In the genomic region with DNA sequence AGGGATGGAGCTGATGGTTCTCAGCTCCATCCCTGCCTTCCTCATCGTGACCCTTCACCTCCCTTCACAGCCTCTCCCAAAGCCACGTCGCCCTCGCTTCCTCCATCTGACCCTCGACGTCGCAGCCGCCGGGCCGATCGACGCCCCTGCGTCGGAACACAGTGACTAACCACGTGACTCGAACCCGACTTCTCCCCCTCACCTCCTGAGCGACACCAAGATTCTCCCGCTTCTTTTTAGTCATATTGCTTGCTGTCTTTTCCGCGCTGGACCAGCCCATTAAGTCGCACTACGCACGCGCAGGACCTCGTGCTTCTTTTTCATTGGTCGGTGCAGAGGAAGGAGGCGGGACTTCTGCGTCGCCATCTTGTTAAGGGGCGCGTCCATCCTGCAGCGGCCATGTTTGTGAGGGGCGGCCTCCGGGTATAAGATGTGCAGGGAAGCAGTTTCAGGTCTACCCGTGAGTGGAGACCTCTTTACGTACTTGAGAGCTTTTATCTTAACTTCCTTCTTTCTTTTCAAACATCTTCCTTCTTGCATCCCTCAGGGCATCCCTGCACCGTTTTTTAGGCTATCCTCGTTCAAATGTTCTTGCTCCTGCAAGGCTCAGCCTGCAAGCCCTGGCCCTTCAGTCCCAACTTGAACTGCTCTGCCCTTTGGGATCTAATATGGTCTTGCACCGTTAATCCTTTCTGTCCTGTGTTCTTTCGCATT, we compare ENCODE assay signal across 8 mouse cellular contexts. TPM values are rescaled to one million over a fixed set of nuclear protein-coding genes. Genes with fewer than 3 reads are reported as not detected.
DNase-seq lines count a peak whose midpoint lies in the region; ATAC-seq lines count a peak whose summit lies in the region.

A gene (minus strand): TSS at position 313 of the 714 bp plus-strand sequence.

- WGBS in heart, embryonic 14.5 days = 5% methylated on average over 41 of the region's 41 CpGs
- 5% methylated on average over 41 of the region's 41 CpGs for WGBS in liver, embryonic 13.5 days (ENCODE audit: insufficient replicate concordance)
- 5% methylated on average over 41 of the region's 41 CpGs for WGBS in stomach, embryonic 16.5 days

- H3K9me3 ChIP-seq in heart, embryonic 14.5 days (ENCODE audit: control insufficient read depth, low read length) = no peaks in the 10 kb centered on the region
- H3K9me3 ChIP-seq in liver, embryonic 13.5 days (replicated peaks) = no peaks in the 10 kb centered on the region
- H3K9me3 ChIP-seq in stomach, embryonic 16.5 days (replicated peaks; ENCODE audit: control insufficient read depth, low read length) = no peaks in the 10 kb centered on the region

- H3K4me3 ChIP-seq in heart, embryonic 14.5 days (ENCODE audit: control insufficient read depth in 1 of 2, insufficient read depth in 1 of 2, low read depth in 1 of 2, low read length in 2 of 2) = peak within 1 kb of the TSS; percentile 55 to 68
- peak within 1 kb of the TSS; percentile 73 for H3K4me3 ChIP-seq in liver, embryonic 13.5 days (replicated peaks)
- H3K4me3 ChIP-seq in stomach, embryonic 16.5 days (replicated peaks; ENCODE audit: low read length) = peak within 1 kb of the TSS; percentile 61

- peak within 1 kb of the TSS; percentile 74 for H3K9ac ChIP-seq in heart, embryonic 14.5 days (ENCODE audit: low read length)
- peak within 1 kb of the TSS; percentile 76 for H3K9ac ChIP-seq in liver, embryonic 13.5 days
- H3K9ac ChIP-seq in stomach, embryonic 16.5 days (ENCODE audit: low read length) = peak within 1 kb of the TSS; percentile 78

- peaks cover 7 to 17% of the 10 kb centered on the region in 2 experiments for H3K4me1 ChIP-seq in heart, embryonic 14.5 days (ENCODE audit: control insufficient read depth in 2 of 2, insufficient read depth in 2 of 2, low read length in 2 of 2)
- H3K4me1 ChIP-seq in liver, embryonic 13.5 days (replicated peaks) = peaks cover 25% of the 10 kb centered on the region
- H3K4me1 ChIP-seq in stomach, embryonic 16.5 days (ENCODE audit: control insufficient read depth, insufficient read depth, low read length) = peaks cover 11% of the 10 kb centered on the region

- peak; percentile 95 for DNase-seq in c-Kit-negative CD71-positive TER-119-positive erythroid progenitor cells, embryonic 14.5 days (ENCODE audit: low read depth, low spot score)
- peak; percentile 95 for DNase-seq in fibroblast of lung, adult 2 months (ENCODE audit: low read depth)
- DNase-seq in kidney, postnatal 14 days = peak; percentile 96
- peak; percentile 93 for DNase-seq in liver, embryonic 13.5 days
- peak; percentile 99 for DNase-seq in neural tube, embryonic 10.5 days (ENCODE audit: extremely low spot score, low spot score)

- H3K36me3 ChIP-seq in heart, embryonic 14.5 days (ENCODE audit: control insufficient read depth, insufficient read depth, low read length) = no peaks in the 10 kb centered on the region
- H3K36me3 ChIP-seq in liver, embryonic 13.5 days = no peaks in the 10 kb centered on the region
- no peaks in the 10 kb centered on the region for H3K36me3 ChIP-seq in stomach, embryonic 16.5 days (ENCODE audit: control insufficient read depth, insufficient read depth, low read length)

- peak; percentile 99 for ATAC-seq in CD4-positive, CD25-positive, alpha-beta regulatory T cell, adult 4 months
- ATAC-seq in heart, embryonic 14.5 days (ENCODE audit: insufficient number of reproducible peaks, insufficient read depth, low FRiP score, low read depth) = peak; percentile 93
- peak; percentile 95 for ATAC-seq in liver, embryonic 13.5 days (ENCODE audit: low read depth)
- ATAC-seq in stomach, embryonic 16.5 days (ENCODE audit: insufficient read depth, low FRiP score) = peak; percentile 98

- H3K27me3 ChIP-seq in heart, embryonic 14.5 days (ENCODE audit: control insufficient read depth, insufficient read depth, low read length) = no peaks in the 10 kb centered on the region
- 0 out of 2 replicates have a peak, but pooled peaks cover 7% of the 10 kb centered on the region for H3K27me3 ChIP-seq in liver, embryonic 13.5 days
- no peaks in the 10 kb centered on the region for H3K27me3 ChIP-seq in stomach, embryonic 16.5 days (ENCODE audit: control insufficient read depth, insufficient read depth, low read length)

- 0 out of 4 replicates have a peak within 1 kb of the TSS, but pooled peaks of 1 of the 2 experiments have one; percentile 3 for H3K27ac ChIP-seq in heart, embryonic 14.5 days (replicated peaks in 1 of 2; ENCODE audit: control insufficient read depth in 1 of 2, insufficient read depth in 1 of 2, low read depth in 2 of 2, low read length in 2 of 2)
- H3K27ac ChIP-seq in liver, embryonic 13.5 days = peak within 1 kb of the TSS; percentile 66; the same call in 1 of the 2 replicates
- no peak within 1 kb of the TSS for H3K27ac ChIP-seq in stomach, embryonic 16.5 days (ENCODE audit: low read length)

- peak within 1 kb of the TSS; percentile 80 for H3K4me2 ChIP-seq in heart, embryonic 14.5 days (ENCODE audit: low read length)
- H3K4me2 ChIP-seq in liver, embryonic 13.5 days = peak within 1 kb of the TSS; percentile 83
- H3K4me2 ChIP-seq in stomach, embryonic 16.5 days (ENCODE audit: low read depth, low read length) = peak within 1 kb of the TSS; percentile 70

RNA-seq across cellular contexts. Expression of the gene that starts here (rescaled TPM):
- polyA plus RNA-seq in CD4-positive, CD25-positive, alpha-beta regulatory T cell, adult 4 months (2017; shearing (Covaris generic)) = 10 to 100 TPM in 1 of 2 experiments, 1 to 10 TPM in 1; 7.8 to 10.1 TPM
- 17.8 and 19.5 TPM in 2 replicates for polyA plus RNA-seq in heart, embryonic 14.5 days (2014; fragmentation: Nextera tagmentation; extraction: Ambion mirVana)
- 7.4 and 7.7 TPM in 2 replicates for polyA plus RNA-seq in liver, embryonic 13.5 days (2015; fragmentation: Nextera tagmentation; extraction: Ambion mirVana)
- 11.0 and 14.5 TPM in 2 replicates for polyA plus RNA-seq in stomach, embryonic 16.5 days (2015; fragmentation: Nextera tagmentation; extraction: Ambion mirVana)
